Mouse (Mus musculus) inflammation-experienced regulatory T-cells, adult 16 weeks (primary cell): ENCODE data around the gene Kcnip3. TPM values are rescaled to one million over a fixed set of nuclear protein-coding genes. Genes with fewer than 3 reads are reported as not detected.

Experiments
- polyA plus RNA-seq: library from polyadenylated mRNA; unstranded; fragments of 100-300 nt; shearing (Covaris generic); gene quantifications from one replicate; pipeline ENCODE4 v1.2.1, GENCODE M21; 2017

Kcnip3 gene
- polyA plus RNA-seq, result 0.60 TPM

DNA sequence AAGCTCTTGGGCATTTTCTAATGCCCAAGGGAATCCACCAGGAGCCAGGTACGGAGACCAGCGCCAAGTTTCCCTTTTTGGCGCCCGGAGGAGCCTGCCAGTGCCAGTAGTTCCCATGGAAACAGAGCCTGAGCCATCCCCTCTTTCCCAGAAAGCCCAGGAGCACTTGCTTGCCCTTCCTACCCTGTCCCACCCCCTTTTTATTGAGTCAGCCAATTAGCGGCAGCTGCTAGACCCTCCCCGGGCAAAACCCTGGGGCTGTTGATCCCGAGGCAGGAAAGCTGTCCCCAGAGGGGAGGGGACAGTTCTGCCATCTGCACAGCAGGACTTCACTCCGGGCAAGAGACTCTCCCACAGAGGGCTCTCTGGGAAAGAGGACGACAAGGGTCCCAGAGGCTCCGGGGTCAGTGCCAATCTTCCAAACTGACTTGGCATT, at the start of gene Kcnip3:
TSS of gene Kcnip3 (minus strand) at position 89 of the 436 bp plus-strand sequence.

DNA sequence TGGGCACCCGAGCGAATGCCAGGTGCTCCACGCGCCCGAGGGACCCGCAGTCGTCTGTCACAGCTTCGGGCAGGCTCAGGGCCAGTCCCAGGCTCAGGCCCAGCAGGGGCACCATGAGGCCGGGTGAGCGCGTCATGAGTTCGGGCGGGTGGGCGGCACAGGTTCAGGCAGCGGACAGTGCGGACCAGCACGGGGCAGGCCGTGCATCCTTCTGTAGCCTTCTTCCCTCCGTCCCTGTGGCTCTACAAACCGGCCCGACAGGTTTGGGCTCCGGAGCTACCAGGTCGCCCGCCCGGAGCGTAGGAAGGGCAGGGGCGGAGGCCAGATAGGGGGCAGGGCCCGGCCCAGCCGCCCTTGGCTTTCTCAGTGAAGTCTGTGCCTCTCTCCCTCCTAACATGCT, 19.3 kb upstream of the Kcnip3 start, which contains the start of gene Prom2:
TSS of gene Prom2 (minus strand) at position 283 of the 400 bp plus-strand sequence.

DNA sequence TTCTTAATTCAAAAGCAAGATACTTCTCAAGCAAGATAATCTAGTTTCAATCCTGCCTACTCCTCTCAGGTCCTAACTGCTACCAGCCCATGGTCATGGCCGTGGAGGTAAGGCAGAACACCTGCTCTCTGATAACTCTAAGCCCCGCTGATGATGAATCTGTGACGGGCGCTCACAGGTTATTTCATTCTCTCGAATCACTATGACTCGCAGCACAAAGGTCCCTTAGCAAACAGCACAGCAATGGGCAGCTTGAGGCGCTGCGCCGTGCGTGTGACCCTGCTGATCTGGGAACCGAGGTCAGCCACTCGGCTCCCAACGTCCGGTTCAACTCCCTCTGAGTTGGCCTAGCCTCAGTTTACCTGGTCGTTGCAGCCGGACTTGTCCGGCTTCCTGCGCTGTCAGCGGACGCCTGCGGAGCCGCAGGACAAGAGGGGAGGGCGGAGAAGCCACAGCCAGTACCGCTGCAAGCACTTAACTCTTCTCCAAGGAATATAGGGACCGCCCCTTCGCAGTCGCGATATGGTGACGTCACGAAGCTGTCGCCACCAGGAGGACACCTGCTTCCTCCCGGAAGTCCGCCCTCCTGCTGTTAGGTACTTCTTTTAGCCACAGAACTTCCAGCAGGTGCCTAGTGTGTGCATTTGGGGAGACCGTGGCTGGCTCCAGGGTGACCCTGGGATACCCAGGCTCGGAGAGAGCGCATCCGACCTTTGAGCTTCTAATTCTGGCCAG, 77.7 kb downstream of the Kcnip3 start, which contains the start of gene Fahd2a:
TSS of gene Fahd2a (minus strand) at position 511 of the 735 bp plus-strand sequence.

DNA sequence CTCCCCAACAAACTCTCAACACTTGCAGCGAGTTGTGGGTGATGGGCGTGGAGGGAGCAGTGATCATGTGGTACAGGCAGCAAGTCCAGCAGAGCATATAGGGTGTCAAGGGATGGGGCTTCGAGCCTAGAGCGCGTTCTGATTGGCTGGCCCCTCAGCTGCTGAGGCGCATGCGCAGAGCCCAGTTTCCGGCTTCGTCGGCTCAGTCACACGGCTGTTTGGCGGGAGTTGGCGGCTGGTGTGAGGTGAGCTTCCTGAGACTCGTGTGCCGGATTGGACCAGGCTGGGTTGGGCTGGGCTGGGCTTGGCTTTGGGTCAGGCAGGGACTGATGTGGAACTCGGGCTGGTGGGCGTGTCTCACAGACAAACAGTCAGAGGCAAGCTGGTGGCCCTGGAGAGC, 96.9 kb downstream of the Kcnip3 start, which contains the start of gene Gpat2:
TSS of gene Gpat2 (plus strand) at position 223 of the 400 bp plus-strand sequence.

Other genes starting within 250 kb of the Kcnip3 start
- 9.9 TPM for gene Dusp2, start 185.9 kb downstream of the Kcnip3 start, polyA plus RNA-seq
- gene Astl, start 183.5 kb downstream of the Kcnip3 start, polyA plus RNA-seq, result 0.56 TPM
- not detected for gene Adra2b, start 158.9 kb downstream of the Kcnip3 start, polyA plus RNA-seq
- gene Gpat2, start 96.9 kb downstream of the Kcnip3 start, polyA plus RNA-seq, result 0.90 TPM
- gene Fahd2a, start 77.5 kb downstream of the Kcnip3 start, polyA plus RNA-seq, result 36.1 TPM
- gene Prom2, start 19.4 kb upstream of the Kcnip3 start, polyA plus RNA-seq, result not detected
- 4.8 TPM for gene Zfp661, start 65.0 kb upstream of the Kcnip3 start, polyA plus RNA-seq
- gene Mrps5, start 65.1 kb upstream of the Kcnip3 start, polyA plus RNA-seq, result 145 TPM
- not detected for gene Mal, start 134.6 kb upstream of the Kcnip3 start, polyA plus RNA-seq
- not detected for gene Mall, start 207.8 kb upstream of the Kcnip3 start, polyA plus RNA-seq